Mouse (Mus musculus) lung, postnatal 0 days (tissue): ENCODE results near the gene Slc24a2. TPM values are rescaled to one million over a fixed set of nuclear protein-coding genes. Genes with fewer than 3 reads are reported as not detected.

ENCODE experiments used
- ATAC-seq: fragments of 200-750 bp; cut with Nextera tagmentation; 2 replicates; pipeline ENCODE4 v1.8.0; 2017; ENCODE audit warnings: moderate library complexity
- DNase-seq: peaks from one replicate; pipeline ENCODE4 v3.0.0-alpha.2; 2016; ENCODE audit warnings: low spot score
- H3K27ac ChIP-seq: fragments of 300-500 bp; sonication (generic); 2 replicates; pipeline ENCODE4 v1.5.1; 2014; ENCODE audit warnings: antibody characterized with exemption, mild to moderate bottlenecking, low read length, mixed read lengths
- H3K27me3 ChIP-seq: fragments of 300-500 bp; sonication (generic); replicated peaks from 2 replicates; pipeline ENCODE4 v1.6.1; 2014; ENCODE audit warnings: low read length, mixed read lengths; ENCODE audit not compliant: insufficient read depth
- H3K36me3 ChIP-seq: fragments of 300-500 bp; sonication (generic); 2 replicates; pipeline ENCODE4 v1.6.1; 2014; ENCODE audit warnings: low read length, mixed read lengths; ENCODE audit not compliant: insufficient read depth
- H3K4me1 ChIP-seq: fragments of 300-500 bp; sonication (generic); 2 replicates; pipeline ENCODE4 v1.6.1; 2014; ENCODE audit warnings: antibody characterized with exemption, low read depth, low read length, mixed read lengths; ENCODE audit not compliant: insufficient read depth
- H3K4me2 ChIP-seq: fragments of 300-500 bp; sonication (generic); replicated peaks from 2 replicates; pipeline ENCODE4 v1.6.1; 2014; ENCODE audit warnings: low read depth, mild to moderate bottlenecking, low read length, moderate library complexity, mixed read lengths
- H3K4me3 ChIP-seq: fragments of 300-500 bp; sonication (generic); 2 replicates; pipeline ENCODE4 v1.5.1; 2014; ENCODE audit warnings: low read depth, low read length
- H3K9ac ChIP-seq: fragments of 300-500 bp; sonication (generic); replicated peaks from 2 replicates; pipeline ENCODE4 v1.6.1; 2014; ENCODE audit warnings: low read depth, mild to moderate bottlenecking
- H3K9me3 ChIP-seq: fragments of 300-500 bp; sonication (generic); 2 replicates; pipeline ENCODE4 v1.6.1; 2016; ENCODE audit warnings: low read length, mixed read lengths
- CTCF ChIP-seq: IDR thresholded peaks from 2 replicates; pipeline ENCODE4 v1.5.1; 2016; ENCODE audit warnings: antibody characterized with exemption, mild to moderate bottlenecking
- EP300 ChIP-seq: IDR thresholded peaks from 2 replicates; pipeline ENCODE4 v1.6.1; 2016; ENCODE audit warnings: antibody characterized with exemption, mild to moderate bottlenecking, control low read depth
- WGBS: fragments of 180-500 bp; shearing (Covaris S2); extraction: QIAGEN DNeasy Blood & Tissue Kit; methylation state at CpG from one replicate; pipeline ENCODE4 v1.1.7; 2014; 5-methylcytosine and 5-hydroxymethylcytosine counted together
- polyA plus RNA-seq: library from polyadenylated mRNA; unstranded; fragments of >200 nt; fragmentation: Nextera tagmentation; extraction: Ambion mirVana; gene quantifications from 2 replicates; pipeline ENCODE4 v1.2.1, GENCODE M21; 2015

Slc24a2 gene
- polyA plus RNA-seq, result 0.01 and 0.02 TPM in 2 replicates

GRCm38 (mm10) chr4:87229960-87230551 lies at the start of gene Slc24a2:
Gene Slc24a2 (minus strand): TSS chr4:87230477.
- peak within 1 kb of the TSS; percentile 74 for H3K4me2 ChIP-seq
- no peaks in the 10 kb centered on the region for H3K9me3 ChIP-seq
- TF ChIP-seq CTCF (no peak; the same call in 1 of the 2 replicates), EP300 (no peak)
- WGBS, result 4% methylated on average over 35 of the region's 62 CpGs
- no peak within 1 kb of the TSS for H3K9ac ChIP-seq
- H3K36me3 ChIP-seq, result no peaks in the 10 kb centered on the region
- ATAC-seq (peak; percentile 91), DNase-seq (peak; percentile 70)
- H3K27ac ChIP-seq, result no peak within 1 kb of the TSS
- H3K4me3 ChIP-seq, result peak within 1 kb of the TSS; percentile 38
- H3K4me1 ChIP-seq, result no peaks in the 10 kb centered on the region
- peaks cover 14% of the 10 kb centered on the region; the same call in 1 of the 2 replicates for H3K27me3 ChIP-seq

GRCm38 (mm10) chr4:87274825-87275224 lies 44.5 kb upstream of the Slc24a2 start:
- H3K4me1 ChIP-seq, result no peaks in the 10 kb centered on the region
- no peaks in the 10 kb centered on the region for H3K36me3 ChIP-seq
- ATAC-seq, result no peak
- H3K4me2 ChIP-seq, result no peak overlapping the region
- H3K27me3 ChIP-seq, result no peaks in the 10 kb centered on the region
- no peaks in the 10 kb centered on the region for H3K9me3 ChIP-seq
- no peak for DNase-seq
- WGBS, result 0% methylated on average over 1 of the region's 1 CpGs
- H3K27ac ChIP-seq, result no peak overlapping the region
- TF ChIP-seq EP300 (no peak), CTCF (no peak)
- no peak overlapping the region for H3K9ac ChIP-seq
- no peak overlapping the region for H3K4me3 ChIP-seq

GRCm38 (mm10) chr4:87274276-87274675 lies 44.0 kb upstream of the Slc24a2 start:
- Histone ChIP-seq H3K9ac (no peak overlapping the region), H3K4me2 (no peak overlapping the region), H3K4me1 (no peaks in the 10 kb centered on the region), H3K27me3 (no peaks in the 10 kb centered on the region), H3K36me3 (no peaks in the 10 kb centered on the region), H3K4me3 (no peak overlapping the region), H3K9me3 (no peaks in the 10 kb centered on the region), H3K27ac (no peak overlapping the region)
- DNase-seq (no peak), ATAC-seq (no peak)
- TF ChIP-seq CTCF (no peak), EP300 (no peak)
- 69% methylated on average over 2 of the region's 2 CpGs for WGBS

GRCm38 (mm10) chr4:87273476-87273875 lies 43.2 kb upstream of the Slc24a2 start:
- no peak for ATAC-seq
- no peaks in the 10 kb centered on the region for H3K36me3 ChIP-seq
- no peak for DNase-seq
- no peaks in the 10 kb centered on the region for H3K9me3 ChIP-seq
- no peaks in the 10 kb centered on the region for H3K4me1 ChIP-seq
- TF ChIP-seq EP300 (no peak), CTCF (no peak)
- no peak overlapping the region for H3K4me3 ChIP-seq
- H3K4me2 ChIP-seq, result no peak overlapping the region
- no peak overlapping the region for H3K27ac ChIP-seq
- 96% methylated on average over 3 of the region's 3 CpGs for WGBS
- H3K27me3 ChIP-seq, result no peaks in the 10 kb centered on the region
- H3K9ac ChIP-seq, result no peak overlapping the region

GRCm38 (mm10) chr4:87229224-87229959 lies 885 bp downstream of the Slc24a2 start:
- H3K9ac ChIP-seq, result no peak overlapping the region
- H3K27ac ChIP-seq, result no peak overlapping the region
- no peaks in the 10 kb centered on the region for H3K36me3 ChIP-seq
- H3K4me1 ChIP-seq, result no peaks in the 10 kb centered on the region
- WGBS, result 12% methylated on average over 14 of the region's 14 CpGs
- peak overlapping the region; percentile 38; the same call in 1 of the 2 replicates for H3K4me3 ChIP-seq
- peaks cover 14% of the 10 kb centered on the region; the same call in 1 of the 2 replicates for H3K27me3 ChIP-seq
- TF ChIP-seq EP300, result no peak
- no peak for TF ChIP-seq CTCF
- no peaks in the 10 kb centered on the region for H3K9me3 ChIP-seq
- DNase-seq, result no peak
- no peak for ATAC-seq
- H3K4me2 ChIP-seq, result peak overlapping the region; percentile 74

GRCm38 (mm10) chr4:87221586-87221985 lies 8.7 kb downstream of the Slc24a2 start:
- Histone ChIP-seq H3K36me3 (no peaks in the 10 kb centered on the region), H3K27ac (no peak overlapping the region), H3K27me3 (no peaks in the 10 kb centered on the region), H3K4me2 (no peak overlapping the region), H3K4me1 (no peaks in the 10 kb centered on the region), H3K9ac (no peak overlapping the region), H3K4me3 (no peak overlapping the region), H3K9me3 (no peaks in the 10 kb centered on the region)
- DNase-seq, result peak; percentile 48
- ATAC-seq, result no peak
- no peak for TF ChIP-seq CTCF
- no peak for TF ChIP-seq EP300
- WGBS, result 39% methylated on average over 2 of the region's 2 CpGs
